Mouse (Mus musculus) spleen, postnatal 10 days (tissue): ENCODE data around the gene Kif28.
A peak's percentile ranks its signal among the peaks of the same experiment; 100 is the strongest.
"Not testable (repeated sequence)": the region's sequence is repeated elsewhere in the genome, so short reads cannot be mapped to it uniquely, and the experiment has no call there.

Experiments
- DNase-seq, 2 experiments: peaks; one replicate each; pipeline ENCODE4 v3.0.0; 2021 to 2022; ENCODE audit warnings: low spot score in 2 of 2

Gene Kif28

DNA sequence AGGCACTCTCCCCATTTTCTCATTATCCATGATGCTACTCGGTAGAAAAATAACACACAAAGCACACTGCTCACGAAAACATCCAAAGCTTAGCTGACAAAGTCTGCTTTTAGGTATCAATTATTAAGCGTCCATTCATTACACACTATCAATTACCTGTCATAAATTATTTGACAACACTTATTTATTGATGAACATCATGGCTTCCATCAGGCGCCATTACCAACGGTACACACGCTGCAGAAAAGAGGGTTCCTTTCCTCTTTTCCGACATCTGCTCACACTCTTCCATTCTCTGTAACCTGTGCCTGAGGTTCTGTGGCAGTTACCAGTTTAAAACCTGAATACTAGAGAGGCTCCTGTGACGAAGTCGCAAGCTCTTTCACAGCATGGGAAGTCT, at the start of gene Kif28:
TSS of gene Kif28 (minus strand) at position 101 of the 400 bp plus-strand sequence.
- DNase-seq = no peak

DNA sequence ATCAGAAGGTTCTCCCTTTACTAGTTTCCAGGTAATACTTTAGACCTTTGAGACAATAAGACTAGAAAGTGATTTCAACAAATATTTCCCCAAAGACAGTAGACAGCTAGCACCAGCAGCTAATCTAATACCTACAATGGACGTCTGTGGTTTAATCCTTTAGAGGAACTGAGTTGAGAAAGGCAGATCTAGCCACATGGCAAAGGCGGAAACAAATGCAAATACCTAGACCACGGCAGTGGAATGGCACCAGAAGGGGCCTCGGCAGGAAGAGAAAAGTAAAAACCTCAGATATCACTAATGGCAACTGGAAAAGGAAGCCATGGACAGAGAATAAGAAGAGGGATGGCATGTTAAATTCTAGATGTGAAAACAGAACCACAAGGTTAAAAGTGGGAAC, 42.2 kb upstream of the Kif28 start:
- no peak for DNase-seq

DNA sequence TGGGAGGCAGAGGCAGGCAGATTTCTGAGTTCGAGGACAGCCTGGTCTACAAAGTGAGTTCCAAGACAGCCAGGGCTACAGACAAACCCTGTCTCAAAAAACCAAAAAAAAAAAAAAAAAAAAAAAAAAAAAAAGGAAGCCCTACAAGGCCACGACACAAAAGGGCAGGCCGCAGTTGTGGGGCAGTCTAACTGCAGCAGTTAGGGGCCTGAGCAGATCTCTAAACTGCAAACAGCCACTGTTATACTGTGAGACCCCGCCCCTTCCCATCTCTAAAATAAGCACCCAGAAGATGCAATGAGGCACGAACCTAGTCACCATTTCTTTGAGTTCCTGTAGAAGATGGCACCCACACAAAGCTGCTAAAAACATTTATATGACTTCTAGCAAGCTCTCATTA, 40.4 kb upstream of the Kif28 start:
- peak in 1 of 2 experiments; percentile 19 for DNase-seq

DNA sequence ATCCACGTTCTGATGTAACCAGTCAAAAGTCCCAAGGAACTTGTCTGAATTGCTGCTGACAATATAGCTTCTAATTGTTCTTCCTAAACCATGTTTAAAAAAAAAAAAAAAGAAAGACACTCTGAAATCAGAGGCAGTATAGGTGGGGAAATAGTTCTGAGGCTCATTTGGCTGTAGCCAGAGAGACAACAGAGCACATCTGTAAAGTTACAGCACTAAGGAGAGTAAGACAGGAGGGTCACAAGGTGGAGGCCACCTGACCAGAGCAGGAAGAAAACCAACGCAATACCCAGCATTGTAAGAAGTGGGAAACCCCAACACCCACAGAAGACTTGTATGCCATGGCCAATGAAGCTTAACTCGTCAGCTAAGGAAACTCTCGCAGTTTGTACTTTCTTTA, 39.0 kb upstream of the Kif28 start:
- DNase-seq = no peak

DNA sequence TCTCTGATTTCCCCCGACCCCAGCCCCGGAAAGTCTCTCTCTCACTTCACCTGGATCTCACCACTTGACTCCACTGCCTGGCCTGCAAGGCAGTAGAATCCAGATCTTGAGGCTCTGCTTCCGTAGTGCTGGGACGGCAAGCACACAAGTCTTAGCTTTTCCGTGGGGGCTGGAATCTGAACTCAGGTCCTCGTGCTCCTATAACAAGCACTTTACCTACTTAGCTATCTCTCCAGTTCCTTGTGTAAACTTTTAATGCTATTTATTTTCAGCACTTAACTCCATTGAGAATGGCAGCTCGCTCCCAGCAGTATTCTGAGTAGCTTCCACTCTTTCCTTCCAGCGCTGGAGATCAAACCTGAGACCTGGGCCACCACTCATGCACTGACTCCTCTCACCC, 31.8 kb upstream of the Kif28 start:
- no peak for DNase-seq

DNA sequence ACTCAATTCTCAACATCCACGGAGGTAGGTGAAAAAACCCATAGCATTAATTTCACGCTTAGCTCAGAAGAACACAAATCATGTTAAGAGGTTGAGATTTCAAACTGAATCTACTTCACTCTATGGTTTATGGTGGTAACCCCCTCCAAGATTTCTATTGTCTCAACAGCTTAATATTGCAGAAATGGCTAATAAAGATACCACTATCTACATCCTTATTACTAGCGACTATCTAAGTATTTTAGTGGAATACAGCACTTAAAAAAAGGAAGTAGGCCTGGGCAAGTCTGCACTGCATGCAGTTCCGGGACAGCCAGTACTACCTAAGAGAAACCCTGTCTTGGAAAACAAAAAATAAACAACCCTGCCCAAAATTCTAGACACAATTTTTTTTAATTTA, 15.5 kb upstream of the Kif28 start:
- DNase-seq = no peak

DNA sequence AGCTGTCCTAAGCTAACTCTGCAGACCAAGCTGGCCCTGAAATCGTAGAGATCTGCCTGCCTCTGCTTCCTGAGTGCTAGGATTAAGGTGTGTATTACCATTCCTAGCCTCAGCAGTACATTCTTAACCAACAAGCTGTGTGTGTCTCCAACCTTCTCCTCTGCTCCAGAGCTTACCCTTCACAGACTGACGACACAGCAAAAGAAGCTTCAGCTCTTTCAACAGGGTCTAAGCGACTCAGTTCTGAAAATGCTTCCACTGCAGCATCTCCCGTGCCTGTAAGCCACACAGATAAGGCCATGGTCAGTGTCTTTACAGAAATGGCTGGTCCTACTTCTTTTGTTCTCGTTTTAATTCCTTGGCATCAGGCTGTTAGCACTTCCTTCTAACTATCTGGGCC, 15.0 kb upstream of the Kif28 start:
- DNase-seq = no peak

DNA sequence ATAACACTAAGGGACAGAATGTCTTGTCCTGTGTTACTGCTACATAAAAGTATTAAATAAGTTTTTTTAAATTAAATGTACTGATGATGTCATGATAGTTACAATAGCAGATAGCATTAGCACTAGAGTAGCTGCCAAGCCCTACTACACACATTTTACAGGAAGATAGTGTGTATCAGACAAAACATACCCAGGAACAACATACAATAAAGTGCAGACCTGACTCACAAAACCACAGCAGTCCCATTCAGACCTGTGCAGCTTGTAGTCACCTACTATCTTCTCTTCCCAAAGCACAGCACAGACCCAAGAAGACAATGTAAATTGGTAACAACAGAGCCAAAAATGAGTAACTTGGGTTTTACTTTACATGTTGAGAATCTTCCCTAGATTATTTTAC, 11.4 kb upstream of the Kif28 start:
- no peak for DNase-seq

DNA sequence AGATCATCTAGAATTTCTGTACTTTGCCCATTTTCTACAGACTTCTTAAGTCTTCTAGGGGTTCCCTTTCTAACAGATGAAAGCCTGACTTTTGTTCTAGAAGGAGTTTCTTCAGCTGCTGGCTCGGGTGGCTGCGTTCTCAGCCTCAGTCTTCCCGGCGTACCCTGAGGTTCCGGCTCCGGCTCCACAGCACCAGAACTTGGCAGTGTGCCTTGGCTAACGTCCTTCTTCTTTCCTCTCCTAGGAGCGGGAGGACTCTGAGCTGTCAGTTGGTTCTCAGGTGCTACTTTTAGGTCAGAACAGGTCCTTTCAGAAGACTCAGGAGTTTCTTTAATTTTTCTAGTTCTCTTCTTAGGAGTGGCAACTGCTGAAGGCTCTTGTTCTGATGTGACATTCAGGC, 7.9 kb upstream of the Kif28 start:
- no peak for DNase-seq

DNA sequence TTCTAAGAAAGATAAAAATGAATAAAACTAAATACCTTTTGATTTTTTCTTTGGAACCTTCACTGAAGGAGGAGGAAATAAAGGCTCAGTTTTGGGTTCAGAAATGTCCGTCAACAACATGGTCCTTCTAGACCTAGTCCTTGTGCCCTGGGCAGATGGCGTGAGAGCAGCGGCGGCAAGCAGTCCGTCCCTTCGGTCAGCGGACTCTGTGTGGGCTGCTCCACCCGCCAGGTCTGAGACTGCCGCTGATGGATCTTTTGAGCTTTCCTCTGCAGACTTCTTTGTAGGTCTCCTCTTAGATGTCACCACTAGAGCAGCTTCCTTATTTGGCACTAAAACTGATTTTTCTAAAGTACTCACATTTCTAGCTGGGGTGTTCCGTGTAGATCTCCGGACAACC, 7.2 kb upstream of the Kif28 start:
- no peak for DNase-seq

DNA sequence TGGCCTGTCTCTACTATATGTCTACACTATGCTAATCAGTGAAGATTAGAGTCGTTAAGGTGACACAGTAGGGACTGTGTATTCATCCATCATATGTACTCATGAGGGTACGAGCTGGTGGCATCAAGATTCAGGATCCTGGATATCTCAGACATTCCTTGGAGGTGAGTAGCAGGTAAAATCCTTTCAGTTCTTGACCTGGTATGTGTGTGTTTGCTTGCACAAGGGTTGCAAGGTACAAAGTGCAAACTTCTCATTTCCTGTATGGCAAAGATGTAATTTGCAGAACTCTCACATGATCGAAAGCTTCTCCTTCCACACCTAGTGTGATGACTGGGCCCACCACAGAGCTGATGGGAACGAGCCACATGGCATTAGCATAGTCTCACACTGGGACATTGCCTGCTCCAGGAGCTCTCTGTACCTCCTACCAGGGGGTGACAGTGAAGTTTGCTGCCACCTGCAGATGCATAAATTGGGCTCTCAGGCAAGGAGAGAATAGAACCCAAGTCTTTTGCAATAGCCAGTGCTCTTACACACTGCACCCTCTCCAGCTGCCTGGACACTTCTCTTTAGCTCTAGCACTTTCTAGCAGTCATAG, 1.4 kb downstream of the Kif28 start:
- no peak for DNase-seq

DNA sequence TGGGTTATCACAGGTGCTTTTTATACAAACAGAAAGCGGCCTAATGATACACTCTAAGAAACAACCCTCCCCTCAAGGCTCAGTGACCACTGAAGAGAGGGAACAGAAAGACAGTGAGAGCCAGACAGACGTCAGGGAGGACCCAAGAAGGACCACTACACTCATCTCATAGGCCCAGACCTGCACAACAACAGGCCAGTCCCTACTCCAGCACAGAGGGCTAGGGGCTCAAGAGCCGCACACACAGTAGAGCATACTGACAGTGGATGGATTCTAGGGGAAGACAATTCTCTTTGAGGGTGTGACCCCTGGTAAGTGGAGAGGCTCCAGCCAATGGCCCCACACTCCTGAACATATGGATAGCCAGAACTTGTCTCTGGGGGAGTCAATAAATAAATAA, 8.6 kb downstream of the Kif28 start:
- DNase-seq = no peak

DNA sequence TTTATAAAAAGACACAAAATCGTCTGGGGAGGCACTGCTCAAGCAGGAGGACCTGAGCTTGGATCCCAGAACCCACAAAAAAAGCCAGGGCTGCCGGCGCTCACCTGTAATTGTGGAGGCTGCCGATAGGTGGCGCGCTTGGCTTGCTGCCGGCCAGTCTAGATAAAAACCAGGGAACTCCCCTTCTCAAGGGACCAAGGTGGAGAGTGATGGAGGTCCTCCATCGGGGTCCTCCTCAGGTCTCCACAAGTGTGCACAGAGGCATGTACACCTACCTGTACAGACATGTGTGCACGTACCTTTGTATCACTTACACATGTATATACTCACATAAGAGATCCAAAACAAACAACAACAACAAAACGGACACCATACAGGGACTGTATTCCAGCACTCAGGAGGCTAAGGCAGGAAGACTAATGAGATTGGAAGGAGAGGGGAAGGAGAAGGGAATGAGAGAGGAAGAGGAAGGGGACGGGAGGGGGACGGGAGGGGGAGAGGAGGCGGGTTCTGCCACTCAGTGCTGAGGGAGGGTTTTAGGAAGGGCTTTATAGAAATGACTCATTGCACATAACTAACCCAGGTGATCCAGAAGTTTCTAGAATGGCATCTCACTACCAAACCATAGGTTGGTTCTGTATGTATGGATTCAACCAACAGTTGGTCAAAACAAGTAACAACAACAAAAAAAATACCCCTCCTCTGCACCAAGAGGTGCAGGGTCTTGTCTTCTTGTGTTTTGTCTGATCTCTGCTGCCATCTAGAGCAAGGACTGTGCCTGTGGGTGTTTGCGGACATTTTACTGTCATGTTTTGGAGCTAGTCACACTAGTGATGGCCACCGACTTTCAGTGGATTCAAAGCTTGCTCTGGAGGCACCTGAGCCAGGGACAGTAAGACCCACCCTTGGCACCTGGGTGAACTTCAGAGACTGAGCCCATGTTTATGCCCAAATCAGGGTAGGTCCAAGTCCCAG, 10.3 kb downstream of the Kif28 start:
- peak; percentile 77 to 81 for DNase-seq

DNA sequence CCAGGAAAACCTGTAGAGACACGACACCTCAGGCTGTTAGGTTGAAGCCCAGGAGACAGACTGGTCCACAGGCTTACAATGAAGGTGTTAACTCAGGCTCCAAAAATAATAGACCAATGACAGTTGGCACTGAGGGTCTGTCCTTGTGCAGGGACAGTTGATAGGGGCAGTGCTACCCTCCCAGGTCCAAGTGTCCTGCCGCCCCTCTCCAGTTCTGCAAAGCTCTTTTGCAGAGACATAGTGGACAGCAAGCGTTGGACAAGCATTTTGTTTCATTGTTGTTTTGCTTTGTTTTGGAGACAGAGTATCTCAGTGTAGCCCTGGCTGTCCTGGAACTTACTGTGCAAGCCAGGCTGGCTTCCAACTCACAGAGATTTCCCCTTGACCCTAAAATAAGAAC, 13.7 kb downstream of the Kif28 start:
- no peak for DNase-seq

DNA sequence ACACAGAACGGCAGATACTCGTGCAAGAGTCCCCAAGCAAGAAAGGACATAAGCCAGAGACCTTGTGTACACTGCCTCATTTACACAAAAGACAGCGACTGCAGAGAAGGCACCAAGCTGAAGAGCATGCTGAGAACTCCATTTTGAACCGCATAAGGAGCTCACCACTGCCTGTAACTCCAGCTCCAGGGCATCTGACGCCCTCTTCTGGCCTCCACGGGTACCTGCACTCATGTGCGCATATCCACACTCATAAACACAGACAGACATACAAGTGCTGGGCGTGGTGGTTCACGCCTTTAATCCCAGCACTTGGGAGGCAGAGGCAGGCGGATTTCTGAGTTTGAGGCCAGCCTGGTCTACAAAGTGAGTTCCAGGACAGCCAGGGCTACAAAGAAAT, 16.4 kb downstream of the Kif28 start:
- no peak for DNase-seq

DNA sequence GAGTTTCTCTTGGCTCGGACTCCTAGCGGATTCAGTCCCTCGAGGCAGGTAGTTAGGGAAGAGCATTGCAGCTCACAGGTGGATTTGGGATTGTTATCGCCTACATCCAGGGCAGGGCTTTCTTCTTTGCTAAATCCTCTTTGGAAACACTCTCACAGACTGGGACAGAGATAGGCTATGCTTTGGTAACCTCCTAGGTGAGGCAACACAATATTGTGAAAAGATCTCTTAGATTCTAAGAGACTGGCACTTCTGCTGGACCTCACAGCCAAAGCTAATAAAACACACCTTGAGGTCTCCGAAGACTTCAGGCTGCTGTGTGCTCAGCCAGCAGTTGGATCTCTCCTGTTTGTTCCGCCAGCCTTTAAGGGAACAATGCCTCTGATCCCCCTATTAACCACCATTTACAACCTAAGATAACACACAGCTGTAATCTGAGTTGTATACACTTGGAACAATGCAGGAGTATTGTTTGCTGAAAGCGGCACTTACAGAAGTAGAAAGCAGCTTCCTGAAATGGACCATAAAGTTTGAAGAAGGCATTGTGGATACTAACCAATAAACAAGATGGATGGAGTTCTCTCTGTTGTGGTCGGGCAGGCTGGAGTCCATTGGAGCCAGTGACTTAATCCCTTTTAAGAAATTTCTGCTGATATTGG, 22.1 kb downstream of the Kif28 start:
- no peak for DNase-seq

DNA sequence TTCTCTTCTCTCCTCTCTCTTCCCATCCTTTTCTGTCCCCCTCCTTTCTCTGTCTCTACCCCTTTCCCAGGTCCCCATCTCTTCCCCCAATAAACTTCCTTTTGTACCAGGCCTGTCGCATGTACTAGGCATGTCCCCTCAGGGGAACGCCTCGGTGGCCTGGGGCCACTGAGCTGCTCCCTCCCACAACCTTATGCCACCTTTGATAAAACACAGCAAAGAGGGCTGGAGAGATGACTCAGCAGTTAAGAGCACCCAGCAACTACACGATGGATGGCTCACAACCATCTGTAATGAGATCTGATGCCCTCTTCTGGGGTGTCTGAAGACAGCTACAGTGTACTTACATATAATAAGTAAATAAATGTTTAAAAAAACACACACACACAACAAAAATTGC, 29.3 kb downstream of the Kif28 start:
- DNase-seq = peak in 1 of 2 experiments; percentile 50

DNA sequence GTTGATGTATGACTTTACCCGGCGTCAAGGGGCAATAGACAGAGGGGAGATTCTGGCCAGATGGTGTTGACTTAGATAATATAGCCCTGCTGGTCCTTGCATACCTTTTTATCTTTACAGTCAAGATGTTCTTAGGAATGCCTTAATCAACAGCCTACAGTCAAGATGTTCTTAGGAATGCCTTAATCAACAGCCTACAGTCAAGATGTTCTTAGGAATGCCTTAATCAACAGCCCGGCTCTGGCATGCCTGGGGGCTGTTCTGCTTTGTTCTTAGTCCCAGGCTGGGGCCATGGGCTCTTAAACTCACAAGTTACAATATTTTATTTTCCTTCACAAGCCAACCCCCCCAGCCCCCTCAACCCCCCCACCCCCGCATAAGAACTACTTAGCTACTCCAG, 29.8 kb downstream of the Kif28 start:
- DNase-seq = not testable (repeated sequence)

DNA sequence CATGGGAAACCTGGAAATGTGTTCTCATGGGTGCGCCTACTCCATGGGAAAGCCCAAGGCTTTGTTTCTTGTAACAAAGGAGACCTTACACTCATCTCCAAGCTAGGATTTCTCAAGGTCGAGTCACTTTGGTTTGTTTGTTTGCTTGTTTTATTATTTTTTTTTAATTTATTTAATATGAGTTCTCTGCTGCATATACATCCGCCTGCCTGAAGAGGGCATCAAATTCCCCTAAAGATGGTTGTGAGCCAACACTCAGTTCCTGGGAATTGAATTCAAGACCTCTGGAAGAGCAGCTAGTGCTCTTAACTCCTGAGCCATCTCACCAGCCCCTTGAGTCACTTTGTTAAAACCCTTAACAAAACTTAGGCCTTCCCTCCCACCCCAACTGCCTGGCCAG, 31.7 kb downstream of the Kif28 start:
- no peak for DNase-seq

DNA sequence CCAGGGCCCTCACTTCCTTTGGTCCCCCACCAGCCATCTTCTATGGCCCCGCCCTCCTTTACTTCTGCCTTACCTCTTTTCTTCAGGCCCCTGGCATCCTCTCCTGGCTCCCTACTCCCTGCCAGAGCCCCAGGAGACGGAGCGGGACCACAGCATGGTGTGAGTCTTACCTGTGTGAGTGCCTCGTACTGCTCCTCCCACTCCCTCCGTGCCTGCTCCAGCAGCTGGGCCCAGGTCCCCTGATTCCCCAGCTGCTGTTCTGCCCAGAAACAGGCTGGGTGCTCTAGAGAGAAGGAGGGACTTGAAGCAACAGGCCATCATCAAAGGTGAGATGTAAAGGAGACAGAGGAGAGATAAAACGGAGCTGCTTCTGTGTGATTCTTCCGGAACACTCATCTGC, 32.4 kb downstream of the Kif28 start:
- DNase-seq = no peak

DNA sequence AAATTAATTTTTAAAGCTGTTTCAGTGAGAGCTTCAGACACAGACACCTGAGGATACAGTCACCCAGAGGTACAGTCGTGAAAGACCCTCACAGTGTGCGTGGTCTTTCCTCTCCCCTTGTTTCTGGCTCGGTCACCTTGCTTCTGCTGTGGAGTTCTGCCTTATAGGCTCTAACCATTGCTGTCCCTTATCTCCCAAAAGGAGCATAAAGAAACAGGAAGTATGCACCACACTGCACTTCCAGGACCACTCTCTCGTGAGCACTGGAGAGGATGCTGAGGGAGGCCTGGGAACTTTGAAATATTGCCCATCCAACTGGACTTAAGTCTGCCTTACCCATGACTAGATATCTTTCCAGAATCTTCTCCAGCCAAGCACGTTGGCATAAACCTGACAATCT, 34.3 kb downstream of the Kif28 start:
- DNase-seq = no peak

DNA sequence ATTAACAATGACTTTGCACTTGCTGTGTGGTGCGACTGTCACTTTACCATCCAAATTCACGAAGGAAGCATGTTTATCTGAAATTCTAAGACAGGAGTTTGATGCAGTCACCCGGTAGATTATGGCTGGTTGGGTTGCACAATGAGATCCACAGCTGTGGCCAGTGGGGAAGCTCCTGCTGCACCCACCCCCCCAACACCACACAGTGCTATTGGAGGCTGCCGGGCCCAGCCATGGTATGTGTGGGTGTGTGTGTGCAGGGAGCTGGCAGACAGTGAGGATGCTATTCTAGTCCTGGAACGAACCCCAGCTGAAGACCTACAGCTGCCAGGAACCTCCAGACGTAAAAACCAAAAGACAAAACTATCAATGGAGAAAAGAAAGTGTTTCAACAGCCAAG, 35.7 kb downstream of the Kif28 start:
- no peak for DNase-seq

DNA sequence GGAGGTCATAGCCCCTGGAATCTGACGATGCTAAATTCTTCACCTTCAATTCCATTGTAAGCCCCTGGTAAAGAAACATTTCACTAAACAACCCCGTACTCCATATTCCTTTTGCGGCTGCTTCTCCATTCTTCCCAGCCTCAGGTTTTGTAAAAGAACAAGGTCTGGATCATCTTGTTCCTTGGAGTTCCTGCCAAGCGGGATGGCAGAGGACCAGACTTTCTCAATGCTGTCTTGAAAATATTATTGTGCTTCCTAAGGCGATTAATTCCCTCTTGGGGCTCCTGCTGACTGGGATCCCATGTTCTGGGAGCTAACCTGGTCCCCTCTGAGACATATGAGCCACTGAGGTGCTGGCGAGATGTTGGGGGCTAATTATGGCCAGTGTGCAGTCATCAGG, 39.9 kb downstream of the Kif28 start:
- DNase-seq = no peak
